Mouse (Mus musculus): ENCODE results near the gene Uggt1. TPM values are rescaled to one million over a fixed set of nuclear protein-coding genes. Genes with fewer than 3 reads are reported as not detected.

Gene Uggt1
- polyA plus RNA-seq, 1 experiment from 2014 or later, result 52.5 TPM

- H3K9me3 ChIP-seq (replicated peaks), result no peaks in the 10 kb centered on the region
These were observed 19.9 kb downstream of the Uggt1 start for GRCm38 (mm10) chr1:36224648-36225047.

GRCm38 (mm10) chr1:36214324-36214723 lies 30.2 kb downstream of the Uggt1 start:
- H3K36me3 ChIP-seq, result peaks cover 84% of the 10 kb centered on the region
- 89% methylated on average over 4 of the region's 4 CpGs for WGBS
- H3K4me3 ChIP-seq, result no peak overlapping the region
- no peak for DNase-seq (ENCODE audit: low spot score)
- H3K27me3 ChIP-seq (ENCODE audit: low read depth, poor library complexity, severe bottlenecking), result no peaks in the 10 kb centered on the region
- H3K27ac ChIP-seq (replicated peaks), result no peak overlapping the region
- no peaks in the 10 kb centered on the region for H3K9me3 ChIP-seq (replicated peaks)
- no peaks in the 10 kb centered on the region for H3K4me1 ChIP-seq

More at GRCm38 (mm10) chr1:36224648-36225047, 19.9 kb downstream of the Uggt1 start:
- no peaks in the 10 kb centered on the region for H3K4me1 ChIP-seq
- no peak for DNase-seq (ENCODE audit: low spot score)
- H3K36me3 ChIP-seq, result peaks cover 95% of the 10 kb centered on the region
- H3K27me3 ChIP-seq (ENCODE audit: low read depth, poor library complexity, severe bottlenecking), result no peaks in the 10 kb centered on the region
- 94% methylated on average over 3 of the region's 3 CpGs for WGBS
- no peak overlapping the region for H3K4me3 ChIP-seq
- no peak overlapping the region for H3K27ac ChIP-seq (replicated peaks)

- peaks cover 70% of the 10 kb centered on the region for H3K36me3 ChIP-seq
- H3K4me3 ChIP-seq, result no peak overlapping the region
- no peaks in the 10 kb centered on the region for H3K27me3 ChIP-seq (ENCODE audit: low read depth, poor library complexity, severe bottlenecking)
- H3K9me3 ChIP-seq (replicated peaks), result no peaks in the 10 kb centered on the region
- WGBS, result 93% methylated on average over 12 of the region's 12 CpGs
- DNase-seq (ENCODE audit: low spot score), result no peak
- H3K4me1 ChIP-seq, result no peaks in the 10 kb centered on the region
- H3K27ac ChIP-seq (replicated peaks), result no peak overlapping the region
These were observed 42.8 kb downstream of the Uggt1 start for GRCm38 (mm10) chr1:36201739-36202138.

GRCm38 (mm10) chr1:36194482-36194881 lies 50.0 kb downstream of the Uggt1 start:
- no peak for DNase-seq (ENCODE audit: low spot score)
- peaks cover 98% of the 10 kb centered on the region for H3K36me3 ChIP-seq
- H3K4me1 ChIP-seq, result no peaks in the 10 kb centered on the region
- no peaks in the 10 kb centered on the region for H3K9me3 ChIP-seq (replicated peaks)
- WGBS, result 96% methylated on average over 3 of the region's 3 CpGs
- no peak overlapping the region for H3K4me3 ChIP-seq
- no peaks in the 10 kb centered on the region for H3K27me3 ChIP-seq (ENCODE audit: low read depth, poor library complexity, severe bottlenecking)
- H3K27ac ChIP-seq (replicated peaks), result no peak overlapping the region

- DNase-seq (ENCODE audit: low spot score), result no peak
- H3K4me3 ChIP-seq, result no peak overlapping the region
- H3K27me3 ChIP-seq (ENCODE audit: low read depth, poor library complexity, severe bottlenecking), result no peaks in the 10 kb centered on the region
- H3K27ac ChIP-seq (replicated peaks), result no peak overlapping the region
- H3K36me3 ChIP-seq, result peaks cover 99% of the 10 kb centered on the region
- H3K9me3 ChIP-seq (replicated peaks), result no peaks in the 10 kb centered on the region
- WGBS, result 96% methylated on average over 11 of the region's 11 CpGs
- H3K4me1 ChIP-seq, result no peaks in the 10 kb centered on the region
These were observed 52.6 kb downstream of the Uggt1 start for GRCm38 (mm10) chr1:36191966-36192365.

DNA sequence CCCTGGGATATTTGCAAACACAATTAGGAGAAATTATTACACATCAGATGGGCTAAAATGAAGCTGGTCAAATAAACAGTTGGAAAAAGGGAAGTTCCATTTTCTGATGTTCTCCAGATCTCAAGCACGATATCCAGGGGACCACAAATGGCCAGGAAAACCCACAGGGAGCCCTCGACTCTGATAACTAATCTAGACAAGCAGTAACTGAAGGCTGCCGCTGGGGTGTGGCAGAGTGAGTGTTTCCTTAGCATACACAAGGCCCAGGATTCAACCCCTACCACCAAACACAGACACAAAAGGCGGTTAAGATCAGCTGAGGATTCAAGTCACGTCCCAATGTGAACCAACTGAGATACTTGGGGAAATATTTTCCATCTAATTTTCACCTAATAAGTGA lies 64.5 kb downstream of the Uggt1 start:
- Histone ChIP-seq H3K36me3 (peaks cover 95% of the 10 kb centered on the region), H3K4me1 (no peaks in the 10 kb centered on the region), H3K9me3 (replicated peaks) (no peaks in the 10 kb centered on the region), H3K27ac (replicated peaks) (no peak overlapping the region), H3K27me3 (ENCODE audit: low read depth, poor library complexity, severe bottlenecking) (no peaks in the 10 kb centered on the region), H3K4me3 (no peak overlapping the region)
- WGBS, result 85% methylated on average over 5 of the region's 5 CpGs
- DNase-seq (ENCODE audit: low spot score), result no peak

DNA sequence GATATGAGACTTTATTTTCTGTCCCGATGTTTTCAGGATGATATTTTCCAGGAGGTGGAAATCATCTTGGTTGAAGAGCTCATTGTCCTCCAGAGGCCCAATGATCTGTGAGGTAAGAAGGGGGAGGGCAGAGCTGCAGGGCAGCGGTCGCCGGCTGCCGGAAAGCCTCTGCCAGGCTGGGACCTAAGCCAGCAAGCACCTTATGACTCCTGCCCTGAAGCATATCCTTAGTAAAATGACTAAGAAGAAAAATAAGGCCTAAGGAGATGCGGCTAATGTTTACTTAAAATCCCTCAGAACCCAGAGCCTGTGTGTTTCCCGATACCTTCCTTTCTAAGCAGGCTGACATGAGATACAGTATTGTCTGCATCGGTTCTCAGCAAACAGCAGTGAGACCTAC lies 71.1 kb downstream of the Uggt1 start:
- Histone ChIP-seq H3K9me3 (replicated peaks) (no peaks in the 10 kb centered on the region), H3K4me3 (no peak overlapping the region), H3K27ac (replicated peaks) (no peak overlapping the region), H3K4me1 (no peaks in the 10 kb centered on the region), H3K36me3 (peaks cover 96% of the 10 kb centered on the region), H3K27me3 (ENCODE audit: low read depth, poor library complexity, severe bottlenecking) (no peaks in the 10 kb centered on the region)
- DNase-seq (ENCODE audit: low spot score), result no peak
- 94% methylated on average over 8 of the region's 8 CpGs for WGBS

DNA sequence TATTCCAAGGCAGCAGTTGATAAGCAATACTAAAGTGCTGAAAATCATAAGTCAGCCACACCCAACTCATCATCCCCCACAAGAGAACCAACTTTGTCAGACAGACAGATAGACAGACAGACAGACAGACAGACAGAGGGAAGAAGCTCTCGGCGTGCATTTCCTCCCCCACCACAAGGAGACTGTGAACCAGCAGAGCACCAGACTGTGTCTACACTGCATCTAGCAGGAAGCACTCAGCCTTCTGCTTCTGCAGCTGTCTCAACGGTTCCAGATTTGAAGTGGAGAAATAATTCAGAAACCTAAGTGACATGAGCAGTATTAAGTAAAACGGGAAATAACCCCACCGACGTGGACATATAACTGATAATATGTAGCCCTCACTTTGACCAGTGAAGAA lies 71.6 kb downstream of the Uggt1 start:
- H3K9me3 ChIP-seq (replicated peaks), result no peaks in the 10 kb centered on the region
- no peak for DNase-seq (ENCODE audit: low spot score)
- no peaks in the 10 kb centered on the region for H3K4me1 ChIP-seq
- peaks cover 97% of the 10 kb centered on the region for H3K36me3 ChIP-seq
- H3K27me3 ChIP-seq (ENCODE audit: low read depth, poor library complexity, severe bottlenecking), result no peaks in the 10 kb centered on the region
- no peak overlapping the region for H3K4me3 ChIP-seq
- H3K27ac ChIP-seq (replicated peaks), result no peak overlapping the region
- WGBS, result 95% methylated on average over 6 of the region's 6 CpGs

GRCm38 (mm10) chr1:36162687-36163086 lies 81.8 kb downstream of the Uggt1 start:
- DNase-seq (ENCODE audit: low spot score), result no peak
- Histone ChIP-seq H3K4me1 (no peaks in the 10 kb centered on the region), H3K27me3 (ENCODE audit: low read depth, poor library complexity, severe bottlenecking) (no peaks in the 10 kb centered on the region), H3K4me3 (no peak overlapping the region), H3K9me3 (replicated peaks) (no peaks in the 10 kb centered on the region), H3K27ac (replicated peaks) (no peak overlapping the region), H3K36me3 (peaks cover 98% of the 10 kb centered on the region)
- WGBS, result 83% methylated on average over 8 of the region's 8 CpGs

- Histone ChIP-seq H3K4me3 (no peak overlapping the region), H3K4me1 (no peaks in the 10 kb centered on the region), H3K9me3 (replicated peaks) (no peaks in the 10 kb centered on the region), H3K27me3 (ENCODE audit: low read depth, poor library complexity, severe bottlenecking) (no peaks in the 10 kb centered on the region), H3K27ac (replicated peaks) (no peak overlapping the region), H3K36me3 (peaks cover 100% of the 10 kb centered on the region)
- DNase-seq (ENCODE audit: low spot score), result no peak
- 95% methylated on average over 9 of the region's 9 CpGs for WGBS
These were observed 83.3 kb downstream of the Uggt1 start for GRCm38 (mm10) chr1:36161208-36161607.

GRCm38 (mm10) chr1:36160246-36160645 lies 84.3 kb downstream of the Uggt1 start:
- 96% methylated on average over 8 of the region's 8 CpGs for WGBS
- no peaks in the 10 kb centered on the region for H3K27me3 ChIP-seq (ENCODE audit: low read depth, poor library complexity, severe bottlenecking)
- peaks cover 100% of the 10 kb centered on the region for H3K36me3 ChIP-seq
- no peaks in the 10 kb centered on the region for H3K9me3 ChIP-seq (replicated peaks)
- no peak overlapping the region for H3K27ac ChIP-seq (replicated peaks)
- no peaks in the 10 kb centered on the region for H3K4me1 ChIP-seq
- no peak for DNase-seq (ENCODE audit: low spot score)
- no peak overlapping the region for H3K4me3 ChIP-seq

DNA sequence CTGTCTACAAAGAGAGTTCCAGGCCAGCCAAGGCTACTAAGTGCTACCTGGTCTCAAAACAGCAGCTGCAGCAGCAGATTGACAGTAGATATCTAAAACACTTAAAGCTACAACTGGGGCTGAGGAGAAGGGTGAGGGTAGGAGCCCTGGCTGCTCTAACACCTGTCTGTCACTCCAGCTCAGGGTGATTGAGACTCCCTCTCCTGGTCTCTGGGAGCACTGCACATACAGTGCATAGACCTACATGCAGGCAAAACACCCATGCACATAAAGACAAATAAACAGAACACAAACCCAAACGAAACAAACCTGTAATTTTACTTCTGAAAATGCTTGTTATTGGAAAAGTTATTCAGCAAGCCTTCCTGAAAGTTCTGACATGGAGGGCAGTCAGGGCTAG lies 95.1 kb downstream of the Uggt1 start:
- 74% methylated on average over 1 of the region's 1 CpGs for WGBS
- peaks cover 99% of the 10 kb centered on the region for H3K36me3 ChIP-seq
- no peaks in the 10 kb centered on the region for H3K27me3 ChIP-seq (ENCODE audit: low read depth, poor library complexity, severe bottlenecking)

DNA sequence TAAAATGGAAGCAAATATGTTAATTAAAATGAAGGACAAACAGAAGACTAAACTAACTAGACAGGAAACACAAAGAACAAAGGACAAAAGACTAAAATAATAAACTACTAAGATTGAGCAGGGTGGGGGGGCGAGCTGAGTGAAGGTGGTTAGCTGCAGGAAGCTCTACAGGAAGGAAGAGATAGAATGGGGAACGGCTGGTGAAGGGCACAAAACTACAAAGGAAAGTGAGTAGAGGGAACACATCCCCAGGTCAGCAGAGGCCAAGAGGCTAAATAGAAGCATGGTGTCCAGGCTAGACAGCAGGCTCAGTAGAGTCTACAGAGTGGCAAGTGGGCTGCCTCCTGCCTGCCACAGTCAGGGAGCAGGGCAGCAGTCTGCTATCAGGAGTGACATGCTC lies 95.7 kb downstream of the Uggt1 start:
- Histone ChIP-seq H3K4me3 (no peak overlapping the region), H3K4me1 (no peaks in the 10 kb centered on the region), H3K9me3 (replicated peaks) (no peaks in the 10 kb centered on the region), H3K27ac (replicated peaks) (no peak overlapping the region), H3K36me3 (peaks cover 99% of the 10 kb centered on the region), H3K27me3 (ENCODE audit: low read depth, poor library complexity, severe bottlenecking) (no peaks in the 10 kb centered on the region)
- WGBS, result 72% methylated on average over 2 of the region's 2 CpGs
- no peak for DNase-seq (ENCODE audit: low spot score)

More for the DNA sequence above, 95.1 kb downstream of the Uggt1 start:
- Histone ChIP-seq H3K9me3 (replicated peaks) (no peaks in the 10 kb centered on the region), H3K27ac (replicated peaks) (no peak overlapping the region), H3K4me3 (no peak overlapping the region), H3K4me1 (no peaks in the 10 kb centered on the region)
- DNase-seq (ENCODE audit: low spot score), result no peak

- Histone ChIP-seq H3K4me3 (no peak overlapping the region), H3K27me3 (ENCODE audit: low read depth, poor library complexity, severe bottlenecking) (no peaks in the 10 kb centered on the region), H3K27ac (replicated peaks) (no peak overlapping the region), H3K4me1 (no peaks in the 10 kb centered on the region), H3K9me3 (replicated peaks) (no peaks in the 10 kb centered on the region), H3K36me3 (peaks cover 99% of the 10 kb centered on the region)
- DNase-seq (ENCODE audit: low spot score), result no peak
- 54% methylated on average over 1 of the region's 1 CpGs for WGBS
These were observed 99.5 kb downstream of the Uggt1 start for GRCm38 (mm10) chr1:36145050-36145449.

Data from midbrain, embryonic 10.5 days (tissue).